Mouse (Mus musculus) spleen, embryonic (tissue): ENCODE measurements at regions not wholly inside any gene's neighbourhood (a gene's known extent, or its start where the extent isn't known, plus 50 kb on each side); places are given as distances from the start of the nearest gene placed in this dataset.

Experiments used
- CTCF ChIA-PET: fragments of 350-600 bp; sonication (Branson Sonifier 250); formaldehyde crosslinking; loops from one replicate; lab custom pipeline; 2022; lab: Charles Lee

DNA sequence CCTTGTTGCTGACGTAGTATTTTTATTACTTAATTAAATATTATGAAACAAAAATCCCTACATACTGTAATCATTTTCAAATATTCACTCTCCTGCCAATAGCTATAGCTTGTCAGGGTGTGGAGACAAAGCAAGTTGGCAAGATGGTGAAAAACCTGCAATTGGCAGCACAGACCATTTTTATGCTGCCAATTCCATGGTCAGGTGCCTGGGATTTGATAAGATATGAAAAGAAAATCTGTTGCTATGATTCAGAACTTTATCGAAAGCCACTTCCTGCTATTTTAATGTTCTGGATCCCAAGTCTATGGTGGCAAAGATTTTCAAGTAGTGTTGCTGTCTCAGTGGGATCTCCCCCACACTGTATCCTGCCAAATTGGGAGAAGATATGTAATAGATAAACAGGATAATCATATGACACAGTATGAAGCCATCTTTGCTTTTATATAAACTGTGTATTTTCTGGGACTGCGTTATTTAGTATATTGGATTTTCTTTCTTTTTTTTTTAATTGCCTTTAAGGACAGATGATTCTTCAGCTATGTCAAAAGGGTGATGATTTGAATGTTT, 165.3 kb upstream of the Lrrc3b start:
- CTCF ChIA-PET, result no interaction called here

- CTCF ChIA-PET, result no interaction called here
Measured at GRCm38 (mm10) chr14:15610166-15610565, 171.4 kb upstream of the Lrrc3b start.

DNA sequence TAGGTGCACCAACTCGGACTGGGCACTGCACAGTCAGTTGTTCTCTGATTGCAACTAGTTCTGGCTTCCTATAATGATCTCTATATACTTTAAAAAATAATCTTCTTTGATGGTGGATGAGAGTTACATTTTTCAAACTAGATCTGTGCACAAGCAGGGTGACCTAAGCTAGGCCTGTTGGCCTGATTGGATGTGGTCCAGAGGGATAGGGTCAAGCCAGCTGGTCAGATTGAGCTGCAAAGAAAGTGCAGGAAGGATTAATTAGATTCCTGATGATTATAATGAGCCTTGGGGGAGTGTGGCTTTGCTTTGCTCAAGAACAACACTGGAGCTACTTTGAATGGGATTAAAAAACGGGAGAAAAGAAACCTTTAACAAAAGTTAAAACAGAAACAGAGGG, 195.8 kb upstream of the Lrrc3b start:
- CTCF ChIA-PET, result no interaction called here

GRCm38 (mm10) chr14:15637681-15638080, 198.9 kb upstream of the Lrrc3b start:
- CTCF ChIA-PET, result interaction anchor here (0.7 kb wide), 1 partner anchor 702 kb away, joined by 4 read pairs; no protein-coding TSS in a partner anchor

GRCm38 (mm10) chr14:15638869-15639268, 200.1 kb upstream of the Lrrc3b start:
- CTCF ChIA-PET, result no interaction called here

DNA sequence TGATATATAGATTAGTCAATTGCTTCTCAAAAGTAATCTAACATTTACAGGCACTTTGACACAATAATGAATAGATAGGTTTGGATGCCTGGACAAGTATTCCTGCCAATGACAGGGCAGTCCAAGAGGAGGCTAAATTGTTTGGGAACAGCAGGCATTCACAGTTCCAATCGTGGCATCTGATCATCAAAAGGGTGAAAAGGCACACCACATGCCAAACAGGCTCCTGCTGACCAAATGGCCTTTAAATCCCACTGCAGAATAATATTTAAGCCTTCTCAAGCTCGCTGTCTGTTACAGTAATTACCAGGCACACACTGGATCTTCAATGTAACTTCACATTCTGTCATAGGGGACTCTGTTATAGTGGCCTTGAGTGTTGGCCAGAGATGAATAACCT, 222.1 kb upstream of the Lrrc3b start:
- CTCF ChIA-PET, result no interaction called here

GRCm38 (mm10) chr14:15672292-15672691, 233.5 kb upstream of the Lrrc3b start:
- CTCF ChIA-PET, result interaction anchor here (0.6 kb wide), 1 partner anchor 128 kb away, joined by 3 read pairs; no protein-coding TSS in a partner anchor

- CTCF ChIA-PET, result no interaction called here
Measured at GRCm38 (mm10) chr14:15677218-15677617, 238.4 kb upstream of the Lrrc3b start.

DNA sequence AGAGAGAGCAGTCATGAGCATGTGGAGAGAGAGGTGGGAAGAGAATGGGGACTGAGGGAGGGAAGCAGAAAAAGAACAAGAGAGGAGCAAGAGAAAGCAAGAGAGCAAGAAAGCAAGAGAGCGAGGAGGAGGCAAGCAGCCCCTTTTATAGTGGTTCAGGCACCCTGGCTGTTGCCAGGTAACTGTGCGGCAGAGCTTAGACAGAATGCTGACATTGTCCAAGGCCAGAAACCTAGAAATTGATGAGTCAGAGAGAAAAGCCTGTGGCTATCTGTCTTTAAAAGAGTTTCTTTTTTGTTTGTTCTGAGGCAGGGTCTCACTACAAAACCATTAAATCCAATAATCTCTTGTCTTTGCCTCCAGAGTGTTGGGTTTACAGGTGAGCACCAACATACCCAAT, 240.7 kb upstream of the Lrrc3b start:
- CTCF ChIA-PET, result no interaction called here

DNA sequence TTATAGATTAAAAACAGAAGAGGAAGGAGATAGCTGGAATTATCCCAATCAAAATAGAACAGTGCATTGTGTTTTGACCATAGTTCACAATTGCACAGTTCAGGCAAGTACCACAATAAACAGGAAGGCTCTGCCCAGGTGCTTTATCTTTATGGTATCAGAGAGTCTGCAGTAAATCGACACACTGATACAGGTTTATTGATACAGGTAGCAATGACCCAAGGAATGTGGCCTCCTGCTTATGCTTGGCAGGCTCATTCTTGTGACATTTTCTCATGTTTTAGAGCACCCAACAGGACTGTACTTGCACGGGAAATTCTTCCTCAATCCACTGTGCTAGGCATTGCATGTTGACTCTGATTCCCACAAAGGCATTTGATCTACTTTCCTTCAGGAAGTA, 259.2 kb upstream of the Lrrc3b start:
- CTCF ChIA-PET, result no interaction called here

DNA sequence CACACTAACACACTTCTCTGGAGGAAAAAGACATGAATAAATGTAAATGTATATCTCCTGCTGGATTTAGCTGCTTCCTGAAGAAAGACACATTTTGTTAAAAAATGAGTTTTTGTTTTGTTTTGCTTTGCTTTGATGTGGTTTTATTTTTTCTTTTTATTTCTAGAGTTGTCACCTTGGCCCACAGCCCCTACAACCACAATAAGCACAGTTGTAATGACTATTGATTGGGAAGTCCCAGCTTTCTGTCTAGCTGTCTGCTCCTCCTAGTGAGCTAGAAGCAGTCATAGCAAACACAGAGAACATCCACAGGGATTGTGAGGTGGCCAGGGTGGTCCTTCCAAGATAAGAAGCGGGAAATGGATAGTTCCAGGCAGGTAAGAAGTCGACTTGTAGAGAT, 259.8 kb upstream of the Lrrc3b start:
- CTCF ChIA-PET, result no interaction called here

DNA sequence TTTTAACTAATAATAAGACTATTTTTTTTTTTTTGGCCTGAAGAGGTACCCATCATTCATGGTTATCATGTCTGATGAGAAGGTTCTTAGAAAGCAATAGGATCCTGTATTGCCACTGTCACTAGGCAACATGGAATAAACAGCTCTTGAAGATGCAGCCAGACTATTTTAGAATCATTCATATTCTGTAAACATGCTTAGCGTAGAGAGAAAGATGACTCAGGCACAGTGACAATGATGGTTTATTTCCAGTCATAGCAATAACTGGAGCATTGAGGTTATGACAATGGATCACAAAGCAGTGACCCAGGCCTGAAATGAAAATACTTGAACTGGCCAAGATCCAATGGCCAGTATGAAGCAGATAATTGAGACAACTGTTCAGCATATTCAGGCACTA, 283.3 kb upstream of the Lrrc3b start:
- CTCF ChIA-PET, result no interaction called here

DNA sequence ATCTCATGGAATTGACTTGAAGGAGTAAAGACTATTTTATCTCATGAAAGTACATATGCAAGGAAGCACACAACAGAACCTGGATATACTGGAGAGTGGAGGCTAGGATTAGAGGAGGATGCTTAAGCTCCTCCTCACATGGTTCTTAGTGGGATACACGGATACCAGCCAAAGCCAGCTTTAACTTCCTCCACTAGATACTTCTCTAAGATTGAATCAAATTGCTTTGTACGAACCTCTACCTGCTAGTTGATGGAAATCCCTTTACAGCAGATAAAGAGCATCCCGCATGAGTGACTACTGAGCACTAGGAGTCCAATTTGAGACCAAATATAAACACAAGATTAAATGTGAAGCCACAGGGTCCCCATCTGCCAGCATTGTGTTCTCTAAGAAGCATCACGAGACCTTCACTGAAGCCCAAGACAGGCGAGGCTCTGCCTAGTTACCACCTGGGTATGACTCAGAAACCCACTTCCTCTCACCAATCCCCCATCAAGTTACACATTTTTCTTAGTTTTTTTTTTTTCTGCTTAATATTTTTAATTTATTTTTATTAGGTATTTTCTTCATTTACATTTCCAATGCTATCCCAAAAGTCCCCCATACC, 307.9 kb upstream of the Lrrc3b start:
- CTCF ChIA-PET, result no interaction called here

DNA sequence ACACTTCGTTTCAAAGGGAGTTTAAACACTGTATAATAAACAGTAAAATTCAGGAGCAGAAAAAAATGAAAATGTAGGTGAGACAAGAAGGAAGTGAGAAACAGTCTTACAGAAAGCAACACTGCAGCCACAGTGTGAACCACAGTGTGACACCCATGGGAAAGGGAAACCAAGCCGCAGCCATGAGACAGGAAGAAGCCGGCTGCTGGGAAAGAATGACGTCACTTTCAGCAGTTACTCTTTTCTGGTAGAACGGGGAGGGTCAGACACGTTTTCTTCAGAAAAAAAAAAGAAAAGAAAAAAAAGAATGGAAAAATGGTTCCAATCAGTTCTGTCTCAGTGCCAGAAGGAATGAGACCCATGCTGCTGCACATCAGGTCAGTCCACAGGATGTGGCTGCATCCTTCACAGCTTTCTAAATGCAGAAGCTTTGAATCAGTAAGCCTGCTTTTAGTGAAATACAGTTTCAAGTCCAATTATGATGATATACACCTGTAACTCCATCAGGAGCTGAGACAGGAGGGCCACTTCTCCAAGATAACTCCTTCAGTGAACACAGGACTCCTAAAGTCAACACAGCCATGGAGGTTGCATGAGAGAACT, 331.2 kb upstream of the Lrrc3b start:
- CTCF ChIA-PET, result no interaction called here

DNA sequence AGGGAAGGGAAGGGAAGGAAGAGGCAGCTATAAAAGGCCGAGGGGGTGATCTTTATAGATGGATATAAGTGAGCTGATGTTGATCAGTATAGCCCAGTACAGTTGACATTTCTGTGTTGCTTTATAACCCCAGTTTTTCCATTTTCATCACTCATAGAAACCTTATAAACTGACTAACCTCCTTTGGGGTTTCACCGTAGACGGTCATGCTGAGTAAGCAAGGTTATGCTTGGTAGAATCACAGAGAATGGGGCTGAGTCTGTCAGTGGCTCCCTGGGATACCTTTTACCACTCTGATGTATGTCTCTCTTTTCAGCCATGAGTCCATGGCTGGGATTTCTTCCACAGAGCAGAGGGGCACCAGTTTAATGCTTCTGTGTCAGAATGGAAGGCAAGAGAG, 345.9 kb upstream of the Lrrc3b start:
- CTCF ChIA-PET, result no interaction called here

- CTCF ChIA-PET, result no interaction called here
Measured at GRCm38 (mm10) chr14:15785230-15785629, 346.4 kb upstream of the Lrrc3b start.

- CTCF ChIA-PET, result no interaction called here
Measured at GRCm38 (mm10) chr14:15795698-15796097, 356.9 kb upstream of the Lrrc3b start.

GRCm38 (mm10) chr14:15797019-15797418, 358.2 kb upstream of the Lrrc3b start:
- CTCF ChIA-PET, result no interaction called here

DNA sequence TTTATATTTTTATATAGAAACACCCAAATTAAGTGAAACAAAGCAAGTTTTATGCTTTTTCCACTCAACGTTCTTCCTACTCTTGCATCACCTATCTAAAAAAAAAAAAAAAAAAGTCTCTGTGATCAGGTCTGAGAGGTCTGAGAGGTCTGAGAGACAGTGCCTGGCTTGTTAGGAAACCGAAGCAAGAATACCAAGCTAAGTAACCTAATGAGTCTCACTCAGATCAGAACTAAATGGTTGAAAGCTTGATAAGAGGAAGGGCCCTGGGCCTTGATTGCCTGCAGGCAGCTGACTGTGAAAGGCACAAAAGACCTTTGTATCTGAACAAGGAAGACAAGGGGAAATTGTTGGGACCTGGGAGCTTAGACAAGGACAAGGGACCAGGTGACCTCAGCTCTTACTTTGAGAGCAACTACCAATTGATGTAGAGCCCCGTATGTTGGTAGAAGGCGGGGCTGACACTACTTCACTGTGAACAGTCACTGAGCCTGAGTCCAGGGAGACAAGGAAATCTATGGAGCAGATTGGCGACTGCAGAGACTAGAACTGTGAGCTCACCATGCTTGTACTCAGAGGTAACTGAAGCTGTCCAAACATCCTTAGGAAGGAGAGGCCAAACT, 362.8 kb upstream of the Lrrc3b start:
- CTCF ChIA-PET, result interaction anchor here (0.6 kb wide), 1 partner anchor 32 kb away, joined by 8 read pairs; no protein-coding TSS in a partner anchor

DNA sequence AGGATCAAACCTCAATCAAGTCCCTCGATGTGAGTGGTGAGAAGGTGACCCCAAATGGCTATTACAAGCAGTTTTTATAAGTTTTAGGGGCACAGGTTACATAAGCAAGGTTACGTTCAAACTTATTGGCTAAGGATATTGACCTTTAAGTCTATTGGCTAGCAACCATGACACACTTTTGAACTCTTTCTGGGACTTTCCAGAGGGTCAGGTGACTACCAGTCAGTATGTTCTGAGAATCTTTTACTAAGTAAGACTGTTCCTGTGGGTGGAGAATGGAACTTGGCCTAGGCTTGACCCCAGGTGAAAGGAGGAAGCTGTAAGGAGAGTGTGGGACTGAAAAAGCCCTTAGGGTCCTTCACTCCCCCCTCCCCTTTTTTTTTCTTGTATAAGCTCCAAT, 370.3 kb upstream of the Lrrc3b start:
- CTCF ChIA-PET, result no interaction called here

- CTCF ChIA-PET, result interaction anchor here (0.6 kb wide), 1 partner anchor 355 kb away, joined by 3 read pairs; no protein-coding TSS in a partner anchor
Measured at GRCm38 (mm10) chr14:15841390-15842023, 402.7 kb upstream of the Lrrc3b start.

DNA sequence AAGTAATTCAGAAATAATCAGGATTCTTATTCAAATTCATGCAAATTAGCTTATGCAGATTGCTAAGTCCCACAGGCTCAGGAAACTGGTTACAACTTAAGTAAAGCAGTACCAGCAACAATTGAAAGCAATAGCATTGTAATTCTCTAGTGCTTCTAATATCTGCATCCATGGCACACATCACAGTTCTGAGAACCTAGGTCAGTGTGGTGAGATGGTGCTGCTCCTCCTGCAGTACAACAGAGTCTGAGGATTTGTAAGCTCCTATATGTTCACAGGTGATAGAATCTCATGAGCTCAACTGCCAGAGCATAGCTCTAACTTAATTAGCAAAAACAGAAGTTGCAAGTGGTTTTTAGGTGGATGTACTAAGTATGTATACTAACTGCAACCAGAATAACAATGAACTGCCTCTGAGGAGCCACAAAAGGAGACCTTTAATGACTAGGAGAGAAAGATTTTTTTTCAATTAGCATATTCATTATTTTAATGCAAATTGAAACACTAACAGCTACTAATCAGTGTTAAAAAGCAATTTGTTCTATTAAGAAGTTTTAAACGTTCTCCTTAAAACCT, 403.3 kb upstream of the Lrrc3b start:
- CTCF ChIA-PET, result no interaction called here
